Mouse (Mus musculus) T-helper 2 cell (primary cell): ENCODE results near the gene Cul9.

ENCODE experiments used
- in situ Hi-C: fragments of 300-600 bp; cut with MboI, MseI; formaldehyde crosslinking; loops from one replicate; pipeline ENCODE4 v1.15.1; 2025; ENCODE audit warnings: high pct_unique_total_duplicates

The Cul9 gene

GRCm38 (mm10) chr17:46453302-46453948, 92.8 kb downstream of the Cul9 start:
- in situ Hi-C loops = no loop called here

- in situ Hi-C loops = no loop called here
Observed at GRCm38 (mm10) chr17:46452683-46453082, 93.5 kb downstream of the Cul9 start.
